Mouse (Mus musculus) heart, postnatal 10 days (tissue): Measurements from ENCODE around the gene Dnajc3. TPM values are rescaled to one million over a fixed set of nuclear protein-coding genes. Genes with fewer than 3 reads are reported as not detected.

Experiments
- DNase-seq, 2 experiments: peaks; one replicate each; pipeline ENCODE4 v3.0.0; 2021
- intact Hi-C: fragments of 180-260 bp; cut with DNase I; formaldehyde crosslinking; loops from one replicate; pipeline ENCODE4 v1.15.1; 2025
- total RNA-seq, 2 experiments: library from RNA; stranded (reverse); gene quantifications; 2 replicates each; pipeline ENCODE4 v1.2.3; 2021

The Dnajc3 gene
- total RNA-seq, 2 experiments from 2014 or later, result 26.4 to 27.1 TPM

DNA sequence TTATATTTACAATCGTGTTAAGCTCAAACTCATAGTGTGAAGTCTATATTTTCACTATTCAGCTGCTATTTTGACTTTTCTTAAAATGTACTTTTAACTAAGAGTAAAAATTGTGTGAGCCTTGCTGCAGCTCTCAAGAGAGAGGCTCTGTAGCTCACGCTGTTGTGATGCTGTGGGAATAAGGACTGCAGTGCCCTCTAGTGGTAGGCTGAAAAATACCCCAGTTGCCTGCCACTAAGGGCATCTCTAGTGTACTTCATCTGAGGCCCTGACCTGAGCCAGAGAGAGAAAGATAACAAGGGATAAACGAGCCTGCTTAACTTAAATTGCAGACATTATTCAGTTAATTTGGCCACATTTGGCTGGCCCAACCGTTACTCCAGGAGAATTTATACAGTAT lies 89.4 kb downstream of the Dnajc3 start:
- DNase-seq, result peak; percentile 65 to 79
- intact Hi-C loops, result loop anchor here (1.0 to 5.0 kb wide), 3 partner anchors 41 to 205 kb away; no protein-coding TSS in a partner anchor

GRCm38 (mm10) chr14:119027675-119028253 lies 90.0 kb downstream of the Dnajc3 start:
- intact Hi-C loops, result loop anchor here (1.0 to 5.0 kb wide), 3 partner anchors 41 to 205 kb away; no protein-coding TSS in a partner anchor
- no peak for DNase-seq

Other genes with a start within 250 kb of the Dnajc3 start
- 1 to 10 TPM; 5.2 to 6.2 TPM for gene Abcc4, start 231.8 kb upstream of the Dnajc3 start, total RNA-seq
- gene Cldn10, start 150.1 kb upstream of the Dnajc3 start, total RNA-seq, result under 1 TPM in 1 of 2 experiments, not detected in 1; 0.60 TPM
- gene Dzip1, start 12.5 kb upstream of the Dnajc3 start, total RNA-seq, result 1 to 10 TPM; 4.0 to 5.4 TPM
- 1 to 10 TPM; 6.5 to 7.5 TPM for gene Uggt2, start 161.5 kb downstream of the Dnajc3 start, total RNA-seq
- under 1 TPM in 1 of 2 experiments, not detected in 1; 0.19 TPM for gene Hs6st3, start 200.4 kb downstream of the Dnajc3 start, total RNA-seq